Mouse (Mus musculus) heart, embryonic 12.5 days (tissue): ENCODE data around the gene Dpep2nb. TPM values are rescaled to one million over a fixed set of nuclear protein-coding genes. Genes with fewer than 3 reads are reported as not detected.

Experiments
- ATAC-seq: fragments of 200-750 bp; cut with Nextera tagmentation; 2 replicates; pipeline ENCODE4 v1.8.0; 2017; ENCODE audit warnings: moderate TSS enrichment, moderate library complexity; ENCODE audit not compliant: insufficient number of reproducible peaks, low FRiP score
- H3K27ac ChIP-seq: fragments of 300-500 bp; sonication (generic); 2 replicates; pipeline ENCODE4 v1.5.1; 2016; ENCODE audit warnings: mild to moderate bottlenecking, moderate library complexity; ENCODE audit not compliant: poor library complexity, severe bottlenecking
- H3K27me3 ChIP-seq: fragments of 300-500 bp; sonication (generic); replicated peaks from 2 replicates; pipeline ENCODE4 v1.6.1; 2016; ENCODE audit warnings: mild to moderate bottlenecking, moderate library complexity
- H3K36me3 ChIP-seq: fragments of 300-500 bp; sonication (generic); 2 replicates; pipeline ENCODE4 v1.6.1; 2016; ENCODE audit warnings: mild to moderate bottlenecking, moderate library complexity
- H3K4me1 ChIP-seq: fragments of 300-500 bp; sonication (generic); replicated peaks from 2 replicates; pipeline ENCODE4 v1.6.1; 2016; ENCODE audit warnings: mild to moderate bottlenecking
- H3K4me2 ChIP-seq: fragments of 300-500 bp; sonication (generic); 2 replicates; pipeline ENCODE4 v1.6.1; 2016; ENCODE audit warnings: mild to moderate bottlenecking, moderate library complexity
- H3K4me3 ChIP-seq: fragments of 300-500 bp; sonication (generic); 2 replicates; pipeline ENCODE4 v1.5.1; 2016; ENCODE audit warnings: mild to moderate bottlenecking
- H3K9ac ChIP-seq: fragments of 300-500 bp; sonication (generic); 2 replicates; pipeline ENCODE4 v1.6.1; 2016; ENCODE audit warnings: mild to moderate bottlenecking, moderate library complexity
- H3K9me3 ChIP-seq: fragments of 300-500 bp; sonication (generic); replicated peaks from 2 replicates; pipeline ENCODE4 v1.6.1; 2016; ENCODE audit warnings: mild to moderate bottlenecking, moderate library complexity
- WGBS: fragments of 180-500 bp; shearing (Covaris S2); methylation state at CpG from one replicate; pipeline ENCODE4 v1.1.7; 2016; 5-methylcytosine and 5-hydroxymethylcytosine counted together
- polyA plus RNA-seq: library from polyadenylated mRNA; unstranded; fragments of >200 nt; fragmentation: Nextera tagmentation; extraction: Ambion mirVana; gene quantifications from 2 replicates; pipeline ENCODE4 v1.2.1, GENCODE M21; 2016

Gene Dpep2nb
- polyA plus RNA-seq, 1 experiment from 2014 or later = not detected

DNA sequence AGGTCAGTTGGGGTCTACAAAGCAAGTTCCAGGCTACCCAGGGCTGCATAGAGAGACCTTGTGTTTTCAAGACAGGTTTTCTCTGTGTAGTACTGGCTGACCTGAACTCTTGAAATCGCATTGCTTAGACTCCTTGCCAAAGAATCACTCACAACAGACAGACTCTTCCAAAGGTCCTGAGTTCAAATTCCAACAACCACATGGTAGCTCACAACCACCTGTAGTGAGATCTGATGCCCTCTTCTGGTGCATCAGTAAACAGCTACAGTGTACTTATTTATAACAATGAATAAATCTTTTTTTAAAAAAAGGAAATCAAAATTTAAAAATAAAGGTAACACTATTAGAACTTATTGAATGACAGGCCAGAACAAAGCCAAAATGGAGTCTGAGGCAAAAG lies 24.6 kb downstream of the Dpep2nb start:
- no peak overlapping the region for H3K4me2 ChIP-seq
- no peaks in the 10 kb centered on the region for H3K4me1 ChIP-seq
- H3K36me3 ChIP-seq = no peaks in the 10 kb centered on the region
- no peak overlapping the region for H3K4me3 ChIP-seq
- no peak overlapping the region for H3K9ac ChIP-seq
- H3K27ac ChIP-seq = no peak overlapping the region
- 0 out of 2 replicates have a peak, but pooled peaks cover 3% of the 10 kb centered on the region for H3K27me3 ChIP-seq
- H3K9me3 ChIP-seq = no peaks in the 10 kb centered on the region
- WGBS = 88% methylated on average over 1 of the region's 1 CpGs
- ATAC-seq = no peak

DNA sequence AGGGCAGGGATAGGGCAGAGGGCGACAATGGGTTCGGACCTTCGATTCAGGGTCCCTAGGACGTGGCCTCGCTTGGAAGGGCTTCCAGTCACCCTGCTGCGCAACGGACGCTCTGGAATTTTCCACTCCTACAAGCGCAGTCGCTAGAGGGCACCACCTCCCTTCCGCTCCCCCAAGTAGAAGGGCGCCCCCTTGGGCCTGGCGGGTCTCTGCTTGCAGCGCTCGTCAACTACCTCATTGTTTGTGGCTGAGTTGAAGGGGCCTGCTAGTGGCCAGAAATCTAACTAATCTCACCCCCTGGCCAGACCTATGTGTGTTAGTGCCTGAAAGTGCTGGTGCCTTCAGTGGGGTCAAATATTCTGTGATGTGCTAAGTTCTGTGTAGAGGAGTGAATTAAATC lies 26.4 kb downstream of the Dpep2nb start, which contains the start of gene Dpep3:
Dpep3 (minus strand) TSS at position 105 of the 400 bp plus-strand sequence.
- no peaks in the 10 kb centered on the region for H3K9me3 ChIP-seq
- H3K4me1 ChIP-seq = no peaks in the 10 kb centered on the region
- no peak for ATAC-seq
- no peak within 1 kb of the TSS for H3K4me2 ChIP-seq
- H3K4me3 ChIP-seq = no peak within 1 kb of the TSS
- H3K9ac ChIP-seq = no peak within 1 kb of the TSS
- WGBS = 92% methylated on average over 15 of the region's 15 CpGs
- no peak within 1 kb of the TSS for H3K27ac ChIP-seq
- H3K27me3 ChIP-seq = no peaks in the 10 kb centered on the region
- H3K36me3 ChIP-seq = no peaks in the 10 kb centered on the region

- WGBS = 64% methylated on average over 7 of the region's 7 CpGs
- H3K4me3 ChIP-seq = no peak overlapping the region
- ATAC-seq = no peak
Observed at GRCm38 (mm10) chr8:105975363-105975762, 30.4 kb downstream of the Dpep2nb start.

DNA sequence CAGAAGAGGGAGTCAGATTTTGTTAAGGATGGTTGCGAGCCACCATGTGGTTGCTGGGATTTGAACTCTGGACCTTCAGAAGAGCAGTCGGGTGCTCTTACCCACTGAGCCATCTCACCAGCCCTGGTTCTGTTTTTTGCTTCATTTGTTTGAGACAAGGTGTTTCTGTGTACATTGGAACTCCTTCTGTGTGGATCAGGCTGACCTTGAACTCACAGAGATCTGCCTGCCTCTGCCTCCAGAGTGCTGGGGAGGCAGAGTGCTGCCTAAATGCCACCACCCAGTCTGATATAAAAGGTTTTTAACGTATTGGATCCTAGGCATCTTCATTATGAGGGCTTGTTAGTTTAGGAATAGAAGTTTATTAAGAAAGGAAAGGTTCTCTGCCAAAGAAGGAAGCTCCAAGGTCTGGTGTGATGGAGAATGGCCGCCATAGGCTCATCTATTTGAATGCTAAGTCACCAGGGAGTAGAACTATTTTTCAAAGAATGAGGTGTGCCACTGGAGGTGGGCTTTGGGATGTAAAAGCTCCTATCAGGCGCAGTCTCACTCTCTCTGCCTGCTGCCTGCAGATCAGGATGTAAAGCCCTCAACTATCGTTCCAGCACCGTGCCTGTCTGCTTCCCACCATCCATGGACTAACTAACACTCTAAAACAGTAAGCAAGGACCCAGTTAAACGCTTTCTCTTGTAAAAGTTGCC lies 34.6 kb downstream of the Dpep2nb start:
- H3K27ac ChIP-seq = no peak overlapping the region
- no peak overlapping the region for H3K4me2 ChIP-seq
- 71% methylated on average over 8 of the region's 8 CpGs for WGBS
- H3K9me3 ChIP-seq = no peaks in the 10 kb centered on the region
- peaks cover 18% of the 10 kb centered on the region for H3K4me1 ChIP-seq
- H3K36me3 ChIP-seq = no peaks in the 10 kb centered on the region
- H3K4me3 ChIP-seq = no peak overlapping the region
- no peak for ATAC-seq
- no peaks in the 10 kb centered on the region for H3K27me3 ChIP-seq
- no peak overlapping the region for H3K9ac ChIP-seq

More at GRCm38 (mm10) chr8:105975363-105975762, 30.4 kb downstream of the Dpep2nb start:
- H3K9ac ChIP-seq = no peak overlapping the region
- H3K27ac ChIP-seq = no peak overlapping the region
- H3K27me3 ChIP-seq = no peaks in the 10 kb centered on the region
- no peaks in the 10 kb centered on the region for H3K4me1 ChIP-seq
- no peak overlapping the region for H3K4me2 ChIP-seq
- no peaks in the 10 kb centered on the region for H3K9me3 ChIP-seq
- no peaks in the 10 kb centered on the region for H3K36me3 ChIP-seq

- no peak for ATAC-seq
- no peaks in the 10 kb centered on the region for H3K9me3 ChIP-seq
- H3K4me1 ChIP-seq = peaks cover 30% of the 10 kb centered on the region
- H3K27ac ChIP-seq = no peak overlapping the region
- H3K4me2 ChIP-seq = no peak overlapping the region
- H3K9ac ChIP-seq = no peak overlapping the region
- H3K36me3 ChIP-seq = no peaks in the 10 kb centered on the region
- no peak overlapping the region for H3K4me3 ChIP-seq
- no peaks in the 10 kb centered on the region for H3K27me3 ChIP-seq
- WGBS = 81% methylated on average over 1 of the region's 1 CpGs
Observed at GRCm38 (mm10) chr8:105969367-105969766, 36.4 kb downstream of the Dpep2nb start.

DNA sequence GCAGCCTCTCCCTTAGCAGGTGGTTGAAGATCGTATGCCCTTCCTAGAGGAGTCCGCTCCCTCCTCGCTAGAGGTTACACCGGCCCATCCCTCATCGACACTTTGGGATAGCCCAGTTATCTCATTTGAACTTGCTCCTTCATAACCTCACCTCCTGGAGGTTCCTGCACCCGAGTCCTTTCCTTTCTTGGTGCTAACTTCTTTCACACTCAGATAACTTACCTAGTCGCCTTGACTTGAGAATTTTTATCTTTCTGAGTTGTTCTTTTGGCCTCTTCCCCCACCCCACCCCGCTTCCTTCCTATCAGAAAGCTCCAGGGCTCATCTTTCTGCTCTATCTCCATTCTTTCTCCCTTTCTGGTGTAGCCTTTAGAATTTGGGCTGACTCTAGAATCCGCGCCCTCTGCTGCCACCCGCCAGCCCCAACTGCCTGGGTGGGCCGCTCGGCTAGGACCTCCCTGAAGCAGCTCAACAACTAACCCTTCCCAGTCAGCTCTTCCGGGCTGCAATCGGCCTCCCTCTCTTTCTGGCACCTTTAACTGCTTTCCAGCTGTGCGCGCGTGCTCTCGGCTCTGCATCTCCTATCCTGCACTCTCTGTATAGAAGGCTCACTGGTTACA lies 39.0 kb downstream of the Dpep2nb start:
- peak; percentile 27; the same call in 1 of the 2 replicates for ATAC-seq
- Histone ChIP-seq H3K27ac (peak overlapping the region; percentile 90), H3K4me1 (peaks cover 55% of the 10 kb centered on the region), H3K27me3 (no peaks in the 10 kb centered on the region), H3K9me3 (no peaks in the 10 kb centered on the region), H3K9ac (0 out of 2 replicates have a peak overlapping the region, but pooled peaks have one; percentile 49), H3K4me3 (peak overlapping the region; percentile 69), H3K36me3 (no peaks in the 10 kb centered on the region), H3K4me2 (peak overlapping the region; percentile 81)
- 4% methylated on average over 19 of the region's 19 CpGs for WGBS

DNA sequence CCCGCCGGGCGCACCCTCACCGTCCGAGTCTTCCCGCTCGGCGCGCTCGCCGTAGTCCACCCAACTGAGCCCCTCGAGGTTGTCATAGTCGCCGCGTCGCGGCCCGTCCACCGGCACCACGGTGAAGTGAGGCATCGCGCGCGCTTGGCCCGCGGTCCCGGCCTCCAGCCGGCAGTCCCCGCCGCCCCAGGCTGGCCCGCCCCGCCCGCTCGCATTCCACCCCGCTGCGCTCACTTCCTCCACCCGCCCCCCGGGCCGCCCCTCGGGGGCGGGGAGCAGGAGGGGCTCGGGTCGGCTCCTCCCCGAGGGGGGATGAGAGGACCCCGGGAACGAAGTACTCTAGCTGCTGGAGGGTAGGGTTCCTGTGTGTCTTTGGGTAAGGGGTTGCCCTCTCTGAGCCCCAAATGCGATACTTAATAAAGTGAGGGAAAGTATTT lies 39.9 kb downstream of the Dpep2nb start, which contains the start of gene Slc12a4:
Slc12a4 (minus strand) TSS at position 193 of the 437 bp plus-strand sequence.
- Histone ChIP-seq H3K4me3 (peak within 1 kb of the TSS; percentile 69), H3K27ac (peak within 1 kb of the TSS; percentile 90), H3K9me3 (no peaks in the 10 kb centered on the region), H3K9ac (peak within 1 kb of the TSS; percentile 86), H3K36me3 (no peaks in the 10 kb centered on the region), H3K4me1 (peaks cover 62% of the 10 kb centered on the region), H3K27me3 (no peaks in the 10 kb centered on the region), H3K4me2 (peak within 1 kb of the TSS; percentile 81)
- under 1% methylated on average over 47 of the region's 47 CpGs for WGBS
- peak; percentile 90 for ATAC-seq

GRCm38 (mm10) chr8:105965266-105965904 lies 40.4 kb downstream of the Dpep2nb start:
- Histone ChIP-seq H3K4me2 (peak overlapping the region; percentile 81), H3K27ac (peak overlapping the region; percentile 90), H3K27me3 (no peaks in the 10 kb centered on the region), H3K9me3 (no peaks in the 10 kb centered on the region), H3K4me3 (peak overlapping the region; percentile 69), H3K9ac (peak overlapping the region; percentile 86), H3K36me3 (peaks cover 3% of the 10 kb centered on the region), H3K4me1 (peaks cover 62% of the 10 kb centered on the region)
- peak; percentile 66 for ATAC-seq
- 1% methylated on average over 40 of the region's 40 CpGs for WGBS

DNA sequence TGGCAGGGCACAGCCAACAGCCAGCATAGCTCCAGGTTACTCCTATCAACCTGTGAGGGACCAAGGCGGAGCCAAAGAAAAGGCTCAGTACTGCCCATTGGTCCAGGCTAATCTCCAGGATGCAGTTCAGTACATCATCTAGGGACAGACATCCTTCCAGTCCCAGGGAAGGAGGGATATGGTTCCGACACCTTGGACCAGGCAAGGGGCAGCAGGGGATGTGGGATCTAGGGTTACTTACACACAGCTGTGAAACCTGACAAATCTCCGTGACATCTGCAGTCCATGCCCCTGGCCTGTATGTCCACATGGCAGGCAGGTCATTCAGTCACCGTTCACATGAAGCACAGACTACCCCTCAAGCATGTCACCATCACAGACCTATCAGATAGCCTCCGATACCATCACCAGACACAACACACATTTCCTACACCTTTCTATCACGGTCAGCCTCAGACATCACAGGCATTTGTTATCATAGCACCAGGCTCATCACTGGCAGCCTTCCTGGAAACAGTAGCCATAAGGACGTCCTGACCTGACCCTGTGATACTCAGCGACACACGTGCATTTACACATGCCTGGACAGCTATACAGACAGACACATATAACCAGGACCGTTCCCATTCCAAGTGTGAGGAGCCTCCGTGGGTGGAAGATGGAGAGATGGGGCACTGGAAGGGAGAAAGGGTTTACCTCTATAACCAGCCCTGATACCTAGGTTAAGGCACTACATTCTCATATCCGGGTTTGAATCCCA lies 41.1 kb downstream of the Dpep2nb start:
- Histone ChIP-seq H3K4me1 (peaks cover 62% of the 10 kb centered on the region), H3K36me3 (peaks cover 10% of the 10 kb centered on the region), H3K27ac (0 out of 2 replicates have a peak overlapping the region, but pooled peaks have one; percentile 90), H3K4me2 (peak overlapping the region; percentile 81), H3K9me3 (no peaks in the 10 kb centered on the region), H3K27me3 (no peaks in the 10 kb centered on the region), H3K9ac (peak overlapping the region; percentile 86), H3K4me3 (peak overlapping the region; percentile 69)
- ATAC-seq = no peak
- 43% methylated on average over 12 of the region's 12 CpGs for WGBS

GRCm38 (mm10) chr8:105961536-105961935 lies 44.2 kb downstream of the Dpep2nb start:
- peaks cover 62% of the 10 kb centered on the region for H3K4me1 ChIP-seq
- no peaks in the 10 kb centered on the region for H3K9me3 ChIP-seq
- H3K4me2 ChIP-seq = no peak overlapping the region
- H3K4me3 ChIP-seq = no peak overlapping the region
- peaks cover 39% of the 10 kb centered on the region for H3K36me3 ChIP-seq
- no peaks in the 10 kb centered on the region for H3K27me3 ChIP-seq
- WGBS = 66% methylated on average over 10 of the region's 10 CpGs
- H3K9ac ChIP-seq = no peak overlapping the region
- no peak for ATAC-seq
- H3K27ac ChIP-seq = no peak overlapping the region
